Mouse (Mus musculus) 3134 (cell line): ENCODE measurements around the gene Btbd9.

ENCODE experiments used
- DNase-seq: peaks from one replicate; pipeline ENCODE4 v3.0.0-alpha.2; 2011; ENCODE audit warnings: low spot score; ENCODE audit not compliant: insufficient read length; ENCODE audit errors: extremely low read depth

Gene Btbd9

DNA sequence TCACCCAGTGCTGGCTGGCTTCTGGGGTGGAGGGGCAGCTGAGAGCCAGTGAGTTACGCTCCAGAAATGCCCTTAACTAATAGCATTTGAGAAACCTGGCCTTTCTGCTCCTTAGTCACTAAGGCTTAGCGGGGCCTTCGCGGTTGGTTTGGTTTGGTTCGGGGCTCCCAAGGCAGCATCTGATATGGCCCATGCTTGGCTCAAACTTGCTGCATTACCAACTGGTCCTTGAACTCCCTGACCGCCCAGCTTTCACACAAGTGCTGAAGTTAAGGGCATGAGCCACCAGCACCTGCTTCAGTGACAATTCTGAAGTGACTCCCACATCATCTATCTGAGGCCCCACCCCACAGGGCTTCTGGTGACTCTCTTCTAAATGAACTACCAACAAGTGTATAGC, 28.0 kb upstream of the Btbd9 start:
- no peak for DNase-seq

DNA sequence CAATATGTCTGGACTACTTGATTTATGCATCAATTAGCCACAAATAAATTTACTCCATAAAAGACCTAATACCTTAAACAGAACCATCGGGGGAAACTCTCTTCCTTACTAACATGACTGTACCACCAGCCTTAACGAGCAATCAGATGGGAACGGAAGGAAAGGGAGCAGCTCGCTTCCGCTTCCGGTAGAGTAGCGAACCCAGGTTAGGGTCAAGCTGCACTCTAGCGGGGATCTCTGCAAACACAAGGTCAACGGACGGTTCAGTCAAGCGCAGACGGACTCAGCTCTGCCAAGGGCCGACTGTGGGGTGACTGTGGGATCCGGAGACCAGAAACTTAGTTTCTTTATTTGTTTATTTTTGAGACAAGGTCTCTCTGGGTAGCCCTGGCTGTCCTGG, 25.9 kb upstream of the Btbd9 start:
- DNase-seq, result no peak

DNA sequence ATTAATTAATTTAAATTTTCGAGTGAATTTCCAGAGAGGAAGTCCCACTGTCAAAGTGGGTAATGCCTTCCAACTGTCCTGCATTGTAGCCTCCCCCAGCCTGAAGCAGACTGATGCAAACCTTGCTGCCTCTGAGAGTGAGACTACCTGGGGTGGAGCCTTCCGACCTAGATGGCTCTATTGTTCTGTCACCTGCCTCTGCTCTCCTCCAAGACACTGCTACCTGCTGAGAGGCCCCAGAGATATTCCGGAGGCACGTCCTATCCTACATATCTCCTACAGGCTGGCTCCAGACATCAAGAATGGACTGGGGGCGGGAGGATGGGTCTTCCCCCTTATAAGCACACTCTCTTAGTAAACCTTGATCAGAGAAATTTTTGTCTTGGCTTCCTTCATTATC, 22.0 kb upstream of the Btbd9 start:
- no peak for DNase-seq

DNA sequence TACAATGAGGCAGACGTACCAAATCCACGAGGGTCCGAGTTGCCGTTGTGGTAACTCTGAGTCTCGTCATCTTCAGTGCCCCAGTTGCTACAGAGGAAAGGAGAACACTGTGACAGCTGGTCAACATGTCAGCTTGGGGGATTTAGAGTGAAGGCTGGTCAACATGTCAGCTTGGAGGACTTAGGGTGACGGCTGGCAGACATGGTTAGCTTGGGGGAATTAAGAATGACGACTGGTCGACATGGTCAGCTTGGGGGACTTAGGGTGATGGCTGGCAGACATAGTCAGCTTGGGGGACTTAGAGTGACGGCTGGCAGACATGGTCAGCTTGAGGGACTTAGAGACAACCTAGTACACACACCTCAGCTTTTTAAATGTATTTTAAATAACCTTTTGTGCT, 21.5 kb upstream of the Btbd9 start:
- DNase-seq, result no peak

DNA sequence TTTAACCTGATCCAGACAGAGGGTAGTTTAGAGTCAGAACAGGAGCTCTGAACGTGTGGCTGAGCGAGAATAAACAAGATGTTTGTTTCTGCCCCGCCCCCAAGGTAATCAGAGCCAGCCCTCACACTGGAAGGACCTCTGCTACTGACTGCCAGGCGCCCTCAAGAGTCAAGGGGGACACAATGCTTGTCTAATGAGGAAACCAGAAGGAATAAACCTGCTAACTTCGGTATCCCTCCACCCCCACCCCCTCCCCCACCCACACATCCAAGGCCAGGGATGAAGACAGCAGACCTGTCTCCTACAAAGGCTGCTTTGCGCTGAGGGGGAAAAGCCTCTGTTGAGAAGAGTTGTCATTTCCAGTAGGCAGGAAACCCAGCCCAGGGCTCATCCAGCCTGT, 18.6 kb upstream of the Btbd9 start:
- no peak for DNase-seq

DNA sequence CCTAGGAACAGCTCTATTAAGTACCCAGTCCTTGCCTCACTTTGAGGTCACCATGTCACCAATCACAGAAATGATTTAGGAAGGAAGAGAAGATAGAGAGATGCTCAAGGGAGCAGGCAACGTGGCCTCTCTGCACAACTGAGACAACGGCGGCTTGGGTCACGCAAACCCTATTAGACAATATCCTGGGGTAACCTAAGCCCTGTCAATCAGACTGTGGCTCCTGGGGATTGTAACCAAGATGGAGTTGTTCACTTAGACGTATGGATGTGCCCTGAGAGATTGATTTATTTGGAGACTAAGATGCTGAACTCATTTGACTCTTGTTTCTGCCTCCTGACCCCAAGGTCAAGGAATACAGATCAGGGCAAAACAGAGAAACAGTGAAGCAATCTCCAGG, 18.1 kb upstream of the Btbd9 start:
- no peak for DNase-seq

DNA sequence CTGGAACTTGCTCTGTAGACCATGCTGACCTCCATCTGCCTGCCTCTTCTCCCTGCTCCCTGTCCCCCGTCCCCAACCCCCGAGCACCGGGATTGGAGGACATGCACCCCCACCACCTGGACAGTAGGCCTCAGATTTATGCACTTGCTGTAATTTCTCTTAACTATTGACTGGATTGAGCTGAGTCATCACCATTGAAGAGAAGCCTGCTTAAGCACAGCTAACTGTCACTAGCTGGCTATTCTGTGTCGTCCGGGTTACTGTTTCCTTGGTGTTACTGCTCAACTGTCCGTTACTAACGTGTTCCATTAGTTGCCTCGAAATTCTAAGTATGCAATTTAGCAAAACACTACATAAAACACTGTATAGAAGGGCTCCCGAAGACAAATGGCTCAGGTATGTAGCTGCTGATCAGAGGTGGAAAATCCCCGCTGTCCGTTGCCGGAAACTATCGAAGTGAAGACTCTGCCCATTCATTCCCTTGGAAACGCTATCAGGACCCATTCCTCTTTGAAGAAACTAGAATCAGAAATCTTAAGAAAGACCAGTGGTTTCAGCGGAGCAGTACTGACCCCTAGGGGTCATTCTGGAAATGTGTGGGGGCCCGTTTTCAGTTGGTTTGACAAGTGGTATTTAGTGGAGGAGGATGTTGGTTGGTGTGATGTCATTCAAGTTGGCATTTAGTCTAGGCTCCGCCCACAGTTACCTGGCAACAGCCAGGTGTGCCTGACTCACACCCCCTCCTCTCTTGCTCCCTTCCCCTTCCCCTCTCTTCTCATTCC, 14.3 kb upstream of the Btbd9 start:
- peak; percentile 20 for DNase-seq

DNA sequence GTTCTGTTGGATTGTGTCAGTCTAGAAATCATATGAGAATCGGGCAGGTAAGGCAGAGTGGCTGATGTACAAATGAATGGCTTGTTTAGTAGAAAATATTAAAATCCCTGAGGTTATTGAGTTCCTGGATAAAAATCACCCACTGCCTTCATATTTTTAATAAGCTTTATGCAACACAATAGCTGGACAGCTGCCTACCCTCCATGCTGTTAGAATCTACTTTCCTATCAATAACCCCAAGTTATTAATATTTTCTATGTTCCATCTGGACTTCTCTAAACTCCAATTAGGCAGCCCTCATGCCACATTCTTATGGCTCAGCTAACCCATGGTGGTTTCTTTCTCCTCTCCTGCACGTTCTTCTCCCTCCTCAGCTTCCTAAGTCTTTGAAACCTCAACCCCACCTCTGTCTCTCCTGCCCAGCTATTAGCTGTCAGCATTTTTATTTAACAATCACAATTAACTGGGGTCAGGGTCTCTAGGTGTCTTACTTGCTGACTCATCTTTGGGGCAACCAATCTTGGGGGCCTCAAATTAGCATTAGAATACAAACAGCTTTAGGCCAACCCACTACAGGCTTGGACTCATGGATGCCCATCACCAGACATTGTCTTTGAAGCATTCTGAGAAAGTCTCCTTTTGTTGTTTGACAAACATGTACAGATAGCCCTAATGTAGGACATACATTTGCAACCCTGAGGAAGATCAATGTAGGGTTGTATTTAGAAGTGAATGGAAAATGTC, 7.1 kb upstream of the Btbd9 start:
- DNase-seq, result no peak

DNA sequence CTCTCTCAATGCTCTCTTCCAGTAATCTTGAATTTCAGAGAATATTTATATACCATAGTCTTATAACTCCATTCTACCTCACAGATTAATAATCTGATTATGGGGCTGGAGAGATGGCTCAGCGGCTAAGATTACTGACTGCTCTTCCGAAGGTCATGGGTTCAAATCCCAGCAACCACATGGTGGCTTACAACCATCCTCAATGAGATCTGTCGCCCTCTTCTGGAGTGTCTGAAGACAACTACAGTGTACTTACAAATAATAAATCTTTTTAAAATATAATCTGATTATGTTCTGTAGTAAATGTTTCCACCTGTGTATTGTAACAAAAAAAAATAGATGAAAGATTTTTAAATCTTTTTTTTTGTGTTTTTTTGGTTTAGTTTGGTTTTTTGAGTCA, 6.0 kb upstream of the Btbd9 start:
- DNase-seq, result no peak

DNA sequence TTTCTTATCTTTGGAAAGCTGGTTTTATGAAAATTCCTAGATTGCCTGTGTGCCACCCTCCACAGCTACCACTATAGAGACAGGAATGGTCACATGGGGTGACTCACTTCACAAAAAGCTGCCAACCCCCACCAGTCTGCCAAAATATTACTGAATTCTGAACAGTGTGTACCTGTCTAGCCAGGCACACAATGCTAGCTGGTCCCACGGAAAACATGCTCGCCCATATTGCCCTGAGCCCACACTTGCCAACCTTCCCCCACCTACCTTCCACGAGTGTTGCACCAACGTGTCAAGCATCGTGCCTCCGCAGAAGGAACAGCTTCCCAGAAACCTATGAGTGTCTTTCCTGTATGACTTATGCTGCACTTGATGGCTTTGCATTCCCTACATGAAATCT, 4.9 kb upstream of the Btbd9 start:
- DNase-seq, result peak; percentile 27

DNA sequence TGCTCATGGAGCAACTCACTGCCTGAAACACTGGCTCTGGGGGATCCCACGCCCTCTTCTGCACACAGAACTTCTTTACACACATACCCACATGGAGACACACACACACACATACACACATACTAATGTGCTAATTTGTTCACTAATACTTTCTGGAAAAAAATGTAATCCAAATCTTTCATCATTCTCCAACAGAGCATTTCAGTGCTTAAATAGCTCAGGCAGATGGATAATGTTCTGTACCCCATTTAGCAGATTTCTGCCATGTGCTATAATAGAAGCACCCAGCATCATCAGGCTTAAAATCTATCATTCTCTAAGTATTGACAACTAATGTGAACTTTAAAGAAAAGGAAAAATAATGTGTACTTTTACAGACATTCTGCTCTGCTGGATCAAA, 4.5 kb upstream of the Btbd9 start:
- no peak for DNase-seq

DNA sequence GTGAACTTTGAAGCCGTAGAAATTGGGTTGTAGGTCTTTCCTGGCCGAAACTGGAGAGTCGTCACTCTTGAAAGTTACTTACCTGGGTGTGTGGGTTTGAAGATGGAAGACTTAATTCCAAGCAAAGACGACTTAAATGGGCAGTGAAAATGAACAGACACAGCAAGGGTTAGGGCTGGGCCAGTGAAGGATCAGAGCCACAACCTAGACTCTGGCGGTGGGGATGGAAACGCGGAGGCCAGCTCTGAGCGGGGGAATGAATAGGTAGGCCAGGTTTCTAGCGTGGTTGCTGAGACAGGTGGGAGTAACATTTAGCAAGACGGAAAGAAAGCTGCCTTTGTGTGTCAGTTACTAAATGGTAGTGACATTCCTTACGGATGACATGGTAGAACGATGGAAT, 658 bp upstream of the Btbd9 start:
- no peak for DNase-seq

DNA sequence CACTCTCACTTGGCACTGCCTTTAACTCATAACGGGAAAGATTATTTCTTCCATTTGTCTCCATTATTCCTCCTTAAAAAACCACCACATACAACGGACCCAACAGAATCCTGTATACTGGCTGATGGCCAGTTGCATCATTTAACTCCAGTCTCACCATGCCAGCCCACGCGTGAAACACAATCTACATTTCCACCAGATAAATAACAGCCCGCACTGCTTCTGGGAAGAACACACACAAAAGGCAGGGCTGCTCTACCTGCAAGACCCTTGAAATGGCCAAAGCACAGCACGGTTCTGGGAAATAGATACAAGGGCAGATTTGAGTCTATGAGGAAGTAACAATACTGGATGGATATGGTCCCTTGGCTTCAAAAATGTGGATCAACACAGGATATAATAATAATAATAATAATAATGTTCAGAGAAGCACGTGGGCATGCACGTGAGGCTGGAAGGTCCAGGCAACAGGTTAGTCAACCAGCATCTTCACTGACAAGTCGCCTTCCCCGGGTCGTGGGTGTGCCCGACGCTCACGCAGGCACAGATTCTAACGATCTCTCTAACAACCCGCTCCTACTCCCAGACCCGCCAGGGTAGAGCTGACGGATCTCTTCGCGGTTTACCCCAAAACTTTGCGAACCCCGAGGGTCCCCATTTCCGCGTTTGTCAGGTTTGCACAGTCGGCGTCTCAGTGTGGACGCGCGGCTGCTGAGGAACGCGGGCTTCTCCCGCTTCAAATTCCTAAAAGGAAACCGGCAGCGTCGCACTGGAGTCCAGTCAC, 975 bp downstream of the Btbd9 start:
- DNase-seq, result peak; percentile 74

DNA sequence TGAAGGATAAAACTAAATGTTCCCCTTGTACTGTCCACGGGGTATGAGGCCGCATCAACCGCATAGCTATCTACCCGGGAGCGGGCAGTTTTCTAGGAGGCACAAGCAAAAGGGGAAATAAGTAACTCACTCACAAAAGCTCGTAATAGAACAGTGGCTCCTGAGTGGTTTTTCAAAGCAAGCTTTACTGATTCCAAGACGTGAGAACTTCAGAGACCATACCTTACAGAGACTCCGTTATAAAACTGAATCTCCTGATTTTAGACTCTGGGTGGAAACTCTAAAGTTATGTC, 1.6 kb downstream of the Btbd9 start:
- DNase-seq, result no peak

DNA sequence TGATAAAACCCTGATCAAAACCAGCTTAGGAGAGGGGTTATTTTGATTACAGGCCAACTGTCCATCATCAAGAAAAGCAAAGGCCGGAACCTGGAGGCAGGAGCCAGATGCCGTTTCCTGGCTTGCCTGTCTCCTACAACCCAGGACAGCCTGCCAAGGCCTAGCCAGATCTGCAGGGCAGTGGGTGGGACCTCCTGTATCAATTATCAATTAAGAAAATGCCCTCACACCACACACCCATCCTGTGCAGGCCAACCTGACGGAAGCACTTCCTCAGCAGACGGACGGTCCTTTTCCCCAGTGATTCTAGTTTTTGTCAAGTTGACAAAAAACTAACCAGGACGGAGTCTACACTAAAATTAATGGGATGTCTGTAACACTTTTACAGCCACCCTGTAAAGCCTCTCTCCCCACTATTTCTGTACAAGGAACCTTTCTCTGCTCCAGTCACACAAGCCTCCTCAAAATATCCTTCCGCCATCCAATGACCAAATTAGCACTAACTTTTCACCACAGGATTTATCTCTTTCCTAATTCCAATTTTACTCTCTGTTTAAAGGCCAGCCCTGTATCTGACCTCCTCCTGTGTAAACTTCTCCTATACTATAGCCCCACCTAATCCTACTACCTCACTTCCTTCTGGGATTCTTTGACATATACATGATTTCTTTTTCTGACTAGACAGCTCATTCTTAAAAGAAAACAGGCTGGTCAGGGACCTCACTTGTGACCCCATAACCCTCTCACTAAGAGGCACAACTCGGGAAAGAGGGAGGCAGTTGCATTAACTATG, 2.1 kb downstream of the Btbd9 start:
- no peak for DNase-seq

DNA sequence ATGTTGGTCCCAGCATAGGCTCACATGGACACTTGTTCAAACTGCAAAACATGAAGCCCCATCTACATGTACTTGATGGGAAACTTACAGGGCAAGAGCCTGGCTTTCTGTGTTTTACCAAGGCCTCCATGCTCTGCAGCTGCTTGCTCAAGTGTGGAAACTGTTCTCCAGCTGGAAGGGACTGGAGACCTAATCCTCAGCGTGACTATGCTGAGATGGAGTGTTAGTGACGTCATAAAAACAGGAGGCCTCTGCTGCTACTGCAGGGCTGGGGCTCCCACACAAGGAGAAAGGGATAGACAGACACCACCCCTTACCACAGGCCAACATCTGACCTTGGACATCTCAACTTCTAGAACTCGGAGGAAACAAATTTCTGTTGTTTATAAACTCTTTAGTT, 5.3 kb downstream of the Btbd9 start:
- DNase-seq, result peak; percentile 24

DNA sequence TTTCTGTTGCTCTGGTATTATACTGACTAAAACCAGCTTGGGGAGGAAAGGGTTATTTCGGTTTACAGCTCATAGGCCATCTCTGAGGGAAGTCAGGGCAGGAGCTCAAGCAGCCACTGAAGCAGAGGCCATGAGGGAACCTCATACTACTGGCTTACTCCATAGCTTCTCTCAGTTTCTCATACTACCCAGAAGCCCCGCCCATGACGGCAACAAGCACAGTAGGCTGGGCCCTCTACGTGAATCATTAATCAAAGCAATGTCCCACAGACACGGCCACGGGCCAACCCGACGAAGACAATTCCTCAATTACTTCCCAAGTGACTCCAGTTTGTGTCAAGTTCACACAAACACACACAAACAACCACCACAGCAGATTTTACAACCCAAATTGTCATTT, 6.1 kb downstream of the Btbd9 start:
- DNase-seq, result no peak

DNA sequence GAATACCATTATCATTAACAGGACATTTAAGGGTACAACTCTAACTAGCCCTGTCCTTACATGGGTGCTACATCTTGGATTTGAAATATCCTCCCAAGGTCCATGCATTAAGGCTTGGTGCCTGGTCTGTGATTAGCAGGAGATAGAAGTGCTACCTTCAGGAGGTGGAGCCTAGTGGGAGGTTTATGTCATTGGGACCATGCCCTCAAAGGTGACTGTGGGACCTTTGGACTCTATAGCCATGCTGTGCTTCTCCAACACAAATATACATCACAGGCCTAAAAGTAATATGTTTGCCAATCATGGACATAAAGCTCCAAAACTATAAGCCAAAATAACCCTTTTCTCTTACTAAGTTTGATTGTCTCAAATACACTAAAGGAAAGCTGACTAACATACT, 7.8 kb downstream of the Btbd9 start:
- DNase-seq, result no peak

DNA sequence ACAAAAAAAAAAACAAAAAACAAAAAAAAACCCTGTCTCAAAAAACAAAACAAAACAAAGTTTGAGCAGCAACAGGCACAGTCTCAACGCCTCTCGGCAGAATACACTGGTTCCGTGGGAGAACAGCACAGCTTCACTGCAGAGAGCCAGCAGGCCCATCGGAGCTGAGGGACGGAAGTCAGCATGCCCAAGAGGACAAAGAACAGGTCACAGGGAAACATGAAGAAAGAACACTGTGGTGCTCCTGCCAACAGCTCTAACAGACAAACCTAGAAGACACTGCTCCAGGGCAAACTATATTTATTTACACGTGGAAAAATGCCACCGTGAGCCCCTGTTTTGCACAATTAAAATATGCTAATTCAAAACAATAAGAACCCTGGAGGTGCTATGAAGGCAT, 11.3 kb downstream of the Btbd9 start:
- DNase-seq, result no peak

DNA sequence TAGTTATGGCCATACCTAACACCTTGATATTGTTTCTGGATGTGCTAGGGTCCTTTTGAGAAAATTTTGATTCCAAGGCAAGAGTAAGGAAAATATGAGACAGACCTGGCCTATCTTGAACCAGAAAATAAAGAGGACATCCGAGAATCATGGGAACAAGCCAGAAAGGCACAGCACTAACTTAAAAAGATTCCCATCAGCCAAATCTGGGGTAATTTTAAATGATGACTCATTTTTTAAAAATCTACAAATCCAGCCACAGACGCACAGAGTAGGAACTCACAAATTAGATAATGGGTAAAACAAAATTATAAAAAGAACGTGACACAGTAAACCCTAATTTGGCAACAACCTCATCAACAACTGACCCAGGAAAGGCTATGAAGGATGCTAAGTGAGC, 11.9 kb downstream of the Btbd9 start:
- DNase-seq, result no peak

DNA sequence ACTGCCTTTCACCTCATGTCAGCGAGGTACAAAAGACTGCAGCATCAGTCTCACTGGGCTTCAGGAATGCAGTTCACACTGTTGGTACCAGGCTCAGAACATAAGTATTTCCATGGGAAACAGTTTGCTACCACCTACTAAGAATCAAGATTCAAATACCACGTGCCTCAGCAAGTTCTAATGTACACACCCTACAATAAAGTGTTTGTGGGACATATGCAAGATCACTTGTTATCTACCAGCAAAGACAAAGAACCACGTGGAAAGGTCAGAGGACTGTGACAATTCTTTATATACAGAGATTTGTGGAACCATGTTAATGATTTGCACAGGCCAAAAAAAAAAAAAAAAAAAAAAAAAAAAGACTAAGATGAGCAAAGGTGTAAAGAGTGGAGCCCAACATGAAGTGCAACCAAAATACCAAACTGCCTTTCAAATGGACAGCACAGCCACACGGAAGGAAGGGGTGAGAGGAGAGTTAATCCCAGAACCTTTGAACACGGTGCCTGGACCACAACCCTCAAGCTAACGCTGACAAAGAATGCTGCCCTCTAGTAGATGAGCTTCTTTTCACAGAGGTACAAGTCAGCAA, 12.7 kb downstream of the Btbd9 start:
- no peak for DNase-seq
